Mouse (Mus musculus): ENCODE measurements at regions not wholly inside any gene's neighbourhood (a gene's known extent, or its start where the extent isn't known, plus 50 kb on each side); places are given as distances from the start of the nearest gene placed in this dataset.

- WGBS: 72% methylated on average over 14 of the region's 14 CpGs
- Histone ChIP-seq H3K36me3 (no peaks in the 10 kb centered on the region), H3K4me1 (no peaks in the 10 kb centered on the region), H3K4me2 (no peak overlapping the region), H3K9me3 (no peaks in the 10 kb centered on the region), H3K4me3 (replicated peaks) (no peak overlapping the region), H3K9ac (no peak overlapping the region), H3K27me3 (replicated peaks) (no peaks in the 10 kb centered on the region), H3K27ac (no peak overlapping the region)
- no peak for ATAC-seq (ENCODE audit: insufficient read depth, low FRiP score, low read depth)
These were observed 96.2 kb upstream of the 3110018I06Rik start for GRCm38 (mm10) chr12:107392050-107392795.

DNA sequence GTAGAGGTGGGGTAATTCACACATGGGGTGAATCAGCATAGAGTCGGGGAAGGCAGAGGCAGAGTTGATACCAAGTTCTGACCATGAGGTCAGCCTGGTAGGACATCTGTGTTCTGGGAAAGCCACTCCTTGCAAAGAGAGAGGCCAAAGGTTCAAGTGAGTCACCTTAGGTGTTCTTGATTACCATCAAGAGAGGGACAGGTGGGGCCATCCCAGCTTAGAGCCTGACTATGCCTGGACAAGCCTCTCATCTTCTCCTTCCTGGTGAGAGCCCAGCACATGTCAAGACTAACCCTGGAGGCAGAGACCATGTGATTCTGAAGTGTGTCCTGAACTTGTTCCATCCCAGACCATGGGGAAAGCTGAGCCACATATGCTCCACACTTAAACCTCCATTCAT, 94.0 kb upstream of the 3110018I06Rik start:
- H3K36me3 ChIP-seq: no peaks in the 10 kb centered on the region
- H3K27ac ChIP-seq: no peak overlapping the region
- no peaks in the 10 kb centered on the region for H3K27me3 ChIP-seq (replicated peaks)
- H3K4me1 ChIP-seq: no peaks in the 10 kb centered on the region
- no peak for ATAC-seq (ENCODE audit: insufficient read depth, low FRiP score, low read depth)
- no peak overlapping the region for H3K4me2 ChIP-seq
- WGBS: 74% methylated on average over 1 of the region's 1 CpGs
- no peak overlapping the region for H3K4me3 ChIP-seq (replicated peaks)
- H3K9me3 ChIP-seq: no peaks in the 10 kb centered on the region
- H3K9ac ChIP-seq: no peak overlapping the region

- Histone ChIP-seq H3K9me3 (no peaks in the 10 kb centered on the region), H3K4me3 (replicated peaks) (no peak overlapping the region), H3K9ac (no peak overlapping the region), H3K36me3 (no peaks in the 10 kb centered on the region), H3K4me1 (no peaks in the 10 kb centered on the region), H3K27ac (no peak overlapping the region), H3K4me2 (no peak overlapping the region), H3K27me3 (replicated peaks) (no peaks in the 10 kb centered on the region)
- whole genome bisulfite sequencing: 75% methylated on average over 10 of the region's 10 CpGs
- no peak for ATAC-seq (ENCODE audit: insufficient read depth, low FRiP score, low read depth)
These were observed 83.6 kb upstream of the 3110018I06Rik start for GRCm38 (mm10) chr12:107404821-107405220.

- WGBS: 59% methylated on average over 7 of the region's 7 CpGs
- Histone ChIP-seq H3K9me3 (no peaks in the 10 kb centered on the region), H3K4me2 (no peak overlapping the region), H3K4me3 (replicated peaks) (no peak overlapping the region), H3K4me1 (no peaks in the 10 kb centered on the region), H3K27me3 (replicated peaks) (no peaks in the 10 kb centered on the region), H3K36me3 (no peaks in the 10 kb centered on the region), H3K9ac (no peak overlapping the region), H3K27ac (no peak overlapping the region)
- ATAC-seq (ENCODE audit: insufficient read depth, low FRiP score, low read depth): no peak
These were observed 64.5 kb upstream of the 3110018I06Rik start for GRCm38 (mm10) chr12:107423923-107424322.

DNA sequence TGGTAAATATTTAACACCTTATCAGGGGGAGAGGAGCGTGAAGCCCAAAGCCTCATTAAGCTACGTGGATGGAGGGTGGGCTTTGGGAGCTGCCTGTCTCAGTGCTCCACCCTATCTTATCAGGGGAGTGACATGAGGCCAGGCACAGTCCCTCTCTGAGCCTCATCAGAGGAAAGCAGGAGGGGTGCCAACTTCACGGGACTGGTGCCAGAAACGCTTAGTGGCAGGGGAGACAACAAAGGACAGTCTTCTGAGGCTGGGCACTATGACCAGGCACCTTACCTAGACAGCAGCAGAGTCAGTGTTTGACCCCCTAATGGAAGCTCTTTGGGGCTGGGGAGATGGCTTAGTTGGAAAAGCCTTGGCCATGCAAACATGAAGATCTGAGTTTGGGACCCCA, 49.9 kb upstream of the 3110018I06Rik start:
- no peak overlapping the region for H3K4me3 ChIP-seq (replicated peaks)
- ATAC-seq (ENCODE audit: insufficient read depth, low FRiP score, low read depth): no peak
- H3K9ac ChIP-seq: no peak overlapping the region
- no peaks in the 10 kb centered on the region for H3K27me3 ChIP-seq (replicated peaks)
- no peak overlapping the region for H3K27ac ChIP-seq
- no peaks in the 10 kb centered on the region for H3K36me3 ChIP-seq
- no peaks in the 10 kb centered on the region for H3K4me1 ChIP-seq
- WGBS: 58% methylated on average over 4 of the region's 4 CpGs
- no peak overlapping the region for H3K4me2 ChIP-seq
- H3K9me3 ChIP-seq: no peaks in the 10 kb centered on the region
